Mouse (Mus musculus): ENCODE data around the gene Arfip1.

GRCm38 (mm10) chr3:84460499-84460898 lies 121.9 kb downstream of the Arfip1 start:
- TF ChIP-seq CTCF (IDR thresholded peaks at IDR 0.05): no peak
- TF ChIP-seq EP300 (IDR thresholded peaks at IDR 0.05): no peak
